Mouse (Mus musculus) liver, postnatal 0 days (tissue): ENCODE results near the gene Rbms3.

Experiments used
- CTCF ChIP-seq: sonication (generic); IDR thresholded peaks from 2 replicates; pipeline ENCODE4 v1.5.1; 2016; ENCODE audit warnings: antibody characterized with exemption, low read depth
- EP300 ChIP-seq: IDR thresholded peaks from 2 replicates; pipeline ENCODE4 v1.6.1; 2016; ENCODE audit warnings: antibody characterized with exemption, low read depth, mild to moderate bottlenecking

- TF ChIP-seq EP300 (no peak), CTCF (no peak)
Measured at GRCm38 (mm10) chr9:117102198-117102930, 527.3 kb downstream of the Rbms3 start.
